Mouse (Mus musculus) spleen, postnatal 10 days (tissue): ENCODE measurements around the gene Scel.
A peak's percentile ranks its signal among the peaks of the same experiment; 100 is the strongest.
"Not testable (repeated sequence)": the region's sequence is repeated elsewhere in the genome, so short reads cannot be mapped to it uniquely, and the experiment has no call there.

ENCODE experiments used
- DNase-seq, 2 experiments: peaks; one replicate each; pipeline ENCODE4 v3.0.0; 2021 to 2022; ENCODE audit warnings: low spot score in 2 of 2

Gene Scel

DNA sequence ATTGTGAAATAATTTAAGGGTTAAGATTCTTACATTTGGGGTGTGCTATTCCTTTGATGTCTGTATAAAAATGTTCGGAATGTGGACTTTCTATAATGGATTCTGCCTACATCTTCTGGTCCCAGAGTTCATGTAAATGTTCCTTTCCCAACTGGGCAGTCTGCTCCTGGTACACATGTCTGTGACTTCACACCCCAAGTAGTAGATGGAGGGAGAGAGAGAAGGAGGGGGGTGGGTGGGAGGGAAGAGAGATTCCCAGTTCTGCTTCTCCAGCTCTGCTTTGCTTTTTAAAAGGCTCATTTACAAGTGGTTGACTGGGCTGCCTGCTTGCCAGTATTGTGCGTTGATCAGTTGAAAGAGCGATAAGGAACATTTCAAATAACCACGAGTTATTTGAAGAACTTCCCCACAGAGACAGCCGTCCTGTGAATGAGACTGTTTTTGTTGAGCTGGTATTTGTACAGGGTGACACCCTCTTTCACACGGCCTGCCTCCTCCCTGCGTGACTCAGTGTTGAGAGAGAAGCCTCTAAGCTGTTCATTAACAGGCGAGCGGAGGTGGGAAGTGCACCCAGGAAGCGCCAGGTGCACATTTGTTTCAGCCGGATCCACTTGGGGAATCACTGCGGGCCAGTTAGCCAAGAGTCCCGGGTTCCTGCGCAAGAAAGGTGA is at the start of gene Scel:
Gene Scel, plus strand, starts transcription at position 541 of the 671 bp plus-strand sequence.
- no peak for DNase-seq

DNA sequence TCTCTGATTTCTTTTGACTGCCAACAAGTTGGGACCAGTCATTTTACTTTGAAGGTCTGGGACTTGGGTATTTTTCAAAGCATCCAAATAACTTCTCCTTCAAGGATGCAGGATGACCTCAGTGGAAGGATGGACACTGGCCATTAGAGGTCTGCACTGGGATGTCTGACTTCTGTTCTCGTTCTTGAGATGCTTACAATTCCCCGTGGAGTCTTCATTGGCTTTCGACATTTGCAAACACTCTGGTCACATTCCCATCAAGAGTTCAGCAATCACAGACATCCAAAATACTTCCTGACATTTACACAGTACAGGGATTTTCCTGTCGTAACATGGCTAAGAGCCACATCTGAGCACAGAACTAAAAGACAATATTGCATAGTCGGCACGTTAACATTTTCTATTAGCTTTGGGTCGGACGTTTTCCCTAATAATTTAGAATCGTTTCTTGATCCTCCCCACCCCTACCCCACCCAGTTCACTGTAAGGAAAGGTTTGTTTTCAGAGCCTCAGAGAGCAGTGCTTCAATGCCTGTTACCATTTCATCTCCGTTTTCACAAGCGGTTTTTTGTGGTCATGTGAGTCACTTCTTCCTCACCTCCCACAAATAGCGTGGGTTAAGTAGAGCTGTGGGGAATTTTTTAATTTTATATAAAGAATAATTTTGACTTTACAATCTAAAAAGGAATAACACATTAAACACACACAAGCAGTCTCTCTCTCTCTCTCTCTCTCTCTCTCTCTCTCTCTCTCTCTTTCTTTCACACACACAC is 44.3 kb upstream of the Scel start:
- no peak for DNase-seq

- DNase-seq = peak in 1 of 2 experiments; percentile 23
Measured at GRCm38 (mm10) chr14:103469464-103470015, 43.6 kb upstream of the Scel start.

GRCm38 (mm10) chr14:103471074-103471778 is 41.9 kb upstream of the Scel start:
- no peak for DNase-seq

- peak in 1 of 2 experiments; percentile 26 for DNase-seq
Measured at GRCm38 (mm10) chr14:103471806-103472553, 41.2 kb upstream of the Scel start.

GRCm38 (mm10) chr14:103472554-103472905 is 40.6 kb upstream of the Scel start:
- no peak for DNase-seq

DNA sequence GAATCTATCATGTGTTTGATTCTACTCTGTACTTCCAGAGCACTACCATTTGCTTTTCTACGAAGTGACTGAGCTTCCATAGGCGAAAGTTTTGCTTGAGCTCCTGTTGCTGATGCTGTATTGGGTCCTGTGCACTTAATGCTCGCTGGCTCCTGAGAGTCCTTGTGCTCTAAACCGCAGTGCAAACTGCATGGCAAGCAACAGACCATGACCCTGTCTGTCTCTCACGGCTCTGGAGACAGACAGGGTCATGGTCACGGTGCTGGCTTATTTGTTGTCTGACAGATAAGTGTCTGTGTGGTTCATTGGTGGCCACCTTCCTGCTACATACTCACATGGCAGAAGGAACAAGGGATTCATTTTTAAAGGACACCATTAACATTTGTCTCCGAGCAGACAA is 37.8 kb upstream of the Scel start:
- no peak for DNase-seq

DNA sequence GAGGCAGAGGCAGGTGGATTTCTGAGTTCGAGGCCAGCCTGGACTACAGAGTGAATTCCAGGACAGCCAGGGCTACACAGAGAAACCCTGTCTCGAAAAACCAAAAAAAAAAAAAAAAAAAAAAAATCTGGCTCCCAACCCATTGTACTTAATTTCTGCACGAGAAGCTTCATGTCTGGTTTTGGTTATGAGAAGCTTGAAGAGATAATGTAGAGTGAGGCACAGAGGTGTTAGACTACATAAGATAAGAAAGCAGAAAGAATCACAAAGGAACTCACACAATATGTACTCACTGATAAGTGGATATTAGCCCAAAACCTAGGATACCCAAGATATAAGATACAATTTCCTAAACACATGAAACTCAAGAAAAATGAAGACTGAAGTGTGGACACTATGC is 36.9 kb upstream of the Scel start:
- DNase-seq = not testable (repeated sequence)

DNA sequence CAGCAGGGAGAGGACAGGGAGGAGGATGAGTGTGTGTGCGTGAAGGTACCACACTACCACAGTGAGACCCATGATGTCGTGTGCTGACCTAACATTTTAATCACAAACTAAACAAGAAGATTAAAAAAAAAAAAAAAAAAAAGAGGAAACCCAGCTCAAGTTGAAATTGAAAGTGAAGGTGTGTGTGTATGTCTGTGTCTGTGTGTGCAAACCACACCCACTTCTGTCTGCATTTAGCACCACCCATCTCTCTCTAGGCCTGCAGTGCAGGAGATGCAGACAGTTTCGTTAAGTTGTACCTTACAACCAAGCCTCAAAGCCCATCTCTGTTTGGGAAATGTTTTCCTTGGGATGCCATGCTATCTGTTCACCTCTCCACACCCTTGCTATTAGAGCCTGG is 35.9 kb upstream of the Scel start:
- DNase-seq = no peak

- DNase-seq = no peak
Measured at GRCm38 (mm10) chr14:103477959-103478358, 35.2 kb upstream of the Scel start.

DNA sequence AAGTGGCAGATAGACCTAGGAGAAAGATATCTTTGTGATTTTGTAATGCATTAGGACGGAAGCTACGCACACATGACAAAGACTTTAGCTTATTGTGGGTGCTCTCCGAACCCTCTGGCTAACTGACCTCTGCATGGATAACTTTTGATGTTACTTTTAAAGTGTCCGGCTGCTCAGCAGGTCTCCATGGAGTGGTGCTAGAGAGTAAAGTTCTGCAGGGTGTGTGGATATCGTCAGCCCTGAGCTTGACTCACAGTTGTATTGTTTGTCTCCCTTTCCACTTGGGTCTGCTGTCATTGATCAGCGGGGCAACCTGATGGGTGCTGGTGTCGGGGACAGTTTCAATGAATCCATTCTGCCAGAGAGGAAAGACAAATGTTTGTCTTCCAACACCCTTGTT is 33.7 kb upstream of the Scel start:
- no peak for DNase-seq

- no peak for DNase-seq
Measured at GRCm38 (mm10) chr14:103481514-103481913, 31.6 kb upstream of the Scel start.

GRCm38 (mm10) chr14:103485671-103486070 is 27.5 kb upstream of the Scel start:
- no peak for DNase-seq

- DNase-seq = peak in 1 of 2 experiments; percentile 30
Measured at GRCm38 (mm10) chr14:103486974-103487373, 26.2 kb upstream of the Scel start.

DNA sequence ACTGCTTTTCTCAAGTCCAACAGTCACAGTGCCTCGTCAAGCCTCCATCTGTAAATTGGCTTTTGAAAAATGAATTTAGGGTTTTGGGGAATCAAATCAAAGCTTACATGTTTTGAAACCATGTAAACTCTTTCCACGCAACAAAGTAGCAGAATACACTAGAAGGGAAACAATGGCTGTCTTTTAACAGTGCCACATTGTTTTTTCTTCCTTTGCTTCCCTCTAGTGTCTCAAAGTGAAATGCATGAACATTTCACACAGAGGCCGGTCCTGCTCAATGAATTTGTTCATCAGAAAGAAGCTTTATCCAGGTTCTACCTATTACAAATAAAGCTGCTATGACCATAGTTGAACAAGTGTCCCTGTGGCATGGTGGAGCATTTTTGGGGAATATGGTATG is 24.5 kb upstream of the Scel start:
- no peak for DNase-seq

GRCm38 (mm10) chr14:103498199-103498598 is 14.9 kb upstream of the Scel start:
- no peak for DNase-seq

GRCm38 (mm10) chr14:103498613-103499012 is 14.5 kb upstream of the Scel start:
- no peak for DNase-seq

GRCm38 (mm10) chr14:103499060-103499459 is 14.1 kb upstream of the Scel start:
- no peak for DNase-seq

DNA sequence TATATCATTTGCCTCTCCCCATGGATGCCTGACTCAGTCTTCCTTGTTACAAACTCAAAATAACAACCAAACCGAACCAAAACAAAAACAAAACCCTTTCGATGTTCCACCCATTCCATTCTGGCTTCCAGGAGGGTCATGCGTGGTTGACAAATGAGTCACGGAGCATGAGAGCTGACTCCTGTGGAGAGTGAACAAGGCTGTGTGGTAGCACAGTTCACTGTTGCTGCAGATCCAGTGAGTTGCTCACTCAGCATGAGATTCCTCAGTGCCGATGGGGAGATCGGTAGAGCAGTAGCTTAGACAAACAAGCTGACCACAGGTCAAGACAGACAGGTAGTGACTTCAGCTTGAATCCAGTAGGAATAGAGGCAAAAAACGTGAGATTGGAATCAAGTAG is 12.8 kb upstream of the Scel start:
- no peak for DNase-seq

- DNase-seq = no peak
Measured at GRCm38 (mm10) chr14:103500941-103501340, 12.2 kb upstream of the Scel start.

DNA sequence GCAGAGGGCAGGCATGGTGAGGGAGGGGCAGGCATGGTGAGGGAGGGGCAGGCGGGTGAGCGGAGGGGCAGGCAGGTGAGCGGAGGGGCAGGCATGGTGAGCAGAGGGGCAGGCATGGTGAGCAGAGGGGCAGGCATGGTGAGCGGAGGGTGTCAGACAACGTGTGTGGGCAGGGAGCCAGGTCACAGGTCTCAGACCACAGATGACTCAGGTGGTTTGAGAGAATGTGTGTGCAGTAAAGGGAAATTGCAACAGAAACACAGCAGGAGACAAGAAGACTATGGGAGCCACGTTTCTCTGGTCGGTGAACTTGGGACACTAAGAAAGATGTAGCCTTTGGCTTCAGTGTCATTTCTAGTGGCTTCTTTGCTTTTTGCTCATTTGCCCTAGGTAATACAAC is 8.6 kb upstream of the Scel start:
- no peak for DNase-seq

- DNase-seq = no peak
Measured at GRCm38 (mm10) chr14:103509544-103509943, 3.6 kb upstream of the Scel start.
